In genomic region chr4:107015971-107016511, GRCm38 (mm10) we compare ENCODE assay signal across 8 mouse cellular contexts. TPM values are rescaled to one million over a fixed set of nuclear protein-coding genes. Genes with fewer than 3 reads are reported as not detected.
A peak's percentile ranks its signal among the peaks of the same experiment; 100 is the strongest.
DNase-seq lines count a peak whose midpoint lies in the region; ATAC-seq and TF ChIP-seq lines count a peak whose summit lies in the region.

No protein-coding gene starts in this region.

- H3K36me3 ChIP-seq in lung, embryonic 15.5 days, result peaks cover 3% of the 10 kb centered on the region; the same call in 1 of the 2 replicates
- peaks cover 5% of the 10 kb centered on the region for H3K36me3 ChIP-seq in forebrain, embryonic 13.5 days (ENCODE audit: poor library complexity, severe bottlenecking)
- H3K36me3 ChIP-seq in midbrain, embryonic 15.5 days (replicated peaks), result no peaks in the 10 kb centered on the region

- no peak overlapping the region for H3K27ac ChIP-seq in lung, embryonic 15.5 days
- no peak overlapping the region; the same call in 1 of the 2 replicates for H3K27ac ChIP-seq in forebrain, embryonic 13.5 days
- peak overlapping the region; percentile 65 for H3K27ac ChIP-seq in midbrain, embryonic 15.5 days
- H3K27ac ChIP-seq in layer of hippocampus, adult 2 months, result no peak overlapping the region

- no peak for TF ChIP-seq POLR2A in lung, adult 2 months (IDR thresholded peaks at IDR 0.05; ENCODE audit: borderline replicate concordance, extremely low read depth, low read depth, low read length)

- H3K4me1 ChIP-seq in lung, embryonic 15.5 days, result peaks cover 10% of the 10 kb centered on the region; the same call in 1 of the 2 replicates
- peaks cover 13% of the 10 kb centered on the region for H3K4me1 ChIP-seq in lung, adult 2 months (ENCODE audit: control insufficient read depth, insufficient read depth, low read length)
- peaks cover 80% of the 10 kb centered on the region for H3K4me1 ChIP-seq in forebrain, embryonic 13.5 days
- H3K4me1 ChIP-seq in midbrain, embryonic 15.5 days, result peaks cover 81% of the 10 kb centered on the region

- H3K9ac ChIP-seq in lung, embryonic 15.5 days, result no peak overlapping the region
- no peak overlapping the region for H3K9ac ChIP-seq in forebrain, embryonic 13.5 days
- no peak overlapping the region for H3K9ac ChIP-seq in midbrain, embryonic 15.5 days

- H3K27me3 ChIP-seq in lung, embryonic 15.5 days, result no peaks in the 10 kb centered on the region
- H3K27me3 ChIP-seq in forebrain, embryonic 13.5 days, result no peaks in the 10 kb centered on the region
- H3K27me3 ChIP-seq in midbrain, embryonic 15.5 days (replicated peaks), result no peaks in the 10 kb centered on the region

- no peaks in the 10 kb centered on the region for H3K9me3 ChIP-seq in lung, embryonic 15.5 days
- H3K9me3 ChIP-seq in forebrain, embryonic 13.5 days (replicated peaks), result no peaks in the 10 kb centered on the region
- no peaks in the 10 kb centered on the region for H3K9me3 ChIP-seq in midbrain, embryonic 15.5 days

- TF ChIP-seq CTCF in lung, adult 2 months (IDR thresholded peaks at IDR 0.05; ENCODE audit: insufficient read depth, low read length), result no peak
- TF ChIP-seq CTCF in layer of hippocampus, adult 2 months (conservative IDR thresholded peaks at IDR 0.05), result no peak

- intact Hi-C loops in left cerebral cortex, postnatal 25 days (cut with DNase I), result no loop called here

- ATAC-seq in lung, embryonic 15.5 days (ENCODE audit: borderline replicate concordance, extremely low read depth, low FRiP score, low TSS enrichment), result 0 out of 2 replicates have a peak, but pooled peaks have one; percentile 21
- ATAC-seq in forebrain, embryonic 13.5 days, result peak; percentile 31; the same call in 1 of the 2 replicates
- peak; percentile 27; the same call in 1 of the 2 replicates for ATAC-seq in midbrain, embryonic 15.5 days (replicated peaks)

- no peak overlapping the region for H3K4me2 ChIP-seq in lung, embryonic 15.5 days
- no peak overlapping the region for H3K4me2 ChIP-seq in forebrain, embryonic 13.5 days
- H3K4me2 ChIP-seq in midbrain, embryonic 15.5 days, result no peak overlapping the region

- no peak for DNase-seq in lung, adult 2 months
- DNase-seq in kidney, adult 11 months, result peak; percentile 81
- DNase-seq in layer of hippocampus, adult 2 months (ENCODE audit: low spot score in 2 of 2), result no peak
- DNase-seq in left cerebral cortex, postnatal 25 days (ENCODE audit: low spot score in 2 of 2), result no peak
- no peak for DNase-seq in frontal cortex, adult 2 months (ENCODE audit: extremely low spot score in 1 of 2, low spot score in 1 of 2)

- H3K4me3 ChIP-seq in lung, embryonic 15.5 days, result no peak overlapping the region
- no peak overlapping the region for H3K4me3 ChIP-seq in lung, adult 2 months (replicated peaks; ENCODE audit: extremely low read depth, low read depth, low read length)
- H3K4me3 ChIP-seq in forebrain, embryonic 13.5 days, result no peak overlapping the region
- H3K4me3 ChIP-seq in midbrain, embryonic 15.5 days, result no peak overlapping the region
- H3K4me3 ChIP-seq in layer of hippocampus, adult 2 months, result no peak overlapping the region

- WGBS in lung, embryonic 15.5 days, result 57% methylated on average over 13 of the region's 13 CpGs
- WGBS in lung, adult 2 months, result 69% methylated on average over 13 of the region's 13 CpGs
- 42% methylated on average over 13 of the region's 13 CpGs for WGBS in forebrain, embryonic 13.5 days
- WGBS in midbrain, embryonic 15.5 days, result 28% methylated on average over 13 of the region's 13 CpGs

RNA-seq across cellular contexts. Expression of gene Mrpl37, which starts 50.6 kb away (rescaled TPM):
- 90.5 and 94.8 TPM in 2 replicates for polyA plus RNA-seq in lung, embryonic 15.5 days (2015; fragmentation: Nextera tagmentation; extraction: Ambion mirVana)
- 40.4 and 51.3 TPM in 2 replicates for polyA plus RNA-seq in lung, adult 2 months (2012; rRNA removed)
- polyA plus RNA-seq in forebrain, embryonic 13.5 days (2015; fragmentation: Nextera tagmentation; extraction: Ambion mirVana), result 81.4 and 81.9 TPM in 2 replicates
- 77.7 and 82.3 TPM in 2 replicates for polyA plus RNA-seq in midbrain, embryonic 15.5 days (2015; fragmentation: Nextera tagmentation; extraction: Ambion mirVana)
- 10 to 100 TPM; 59.4 to 59.9 TPM for total RNA-seq in layer of hippocampus, adult 2 months (2021)
- total RNA-seq in left cerebral cortex, postnatal 25 days (2021), result 10 to 100 TPM; 61.8 to 62.8 TPM
- 72.7 and 76.4 TPM in 2 replicates for polyA plus RNA-seq in frontal cortex, adult 2 months (2012; rRNA removed)

RNA-seq across cellular contexts. Expression of gene Cyb5rl, which starts 50.7 kb away (rescaled TPM):
- 5.9 and 6.1 TPM in 2 replicates for polyA plus RNA-seq in lung, embryonic 15.5 days (2015; fragmentation: Nextera tagmentation; extraction: Ambion mirVana)
- 6.8 and 11.0 TPM in 2 replicates for polyA plus RNA-seq in lung, adult 2 months (2012; rRNA removed)
- 4.8 and 5.6 TPM in 2 replicates for polyA plus RNA-seq in forebrain, embryonic 13.5 days (2015; fragmentation: Nextera tagmentation; extraction: Ambion mirVana)
- 3.7 and 4.7 TPM in 2 replicates for polyA plus RNA-seq in midbrain, embryonic 15.5 days (2015; fragmentation: Nextera tagmentation; extraction: Ambion mirVana)
- total RNA-seq in layer of hippocampus, adult 2 months (2021), result 1 to 10 TPM; 3.9 to 9.6 TPM
- 1 to 10 TPM; 6.5 to 7.4 TPM for total RNA-seq in left cerebral cortex, postnatal 25 days (2021)
- polyA plus RNA-seq in frontal cortex, adult 2 months (2012; rRNA removed), result 5.0 and 7.8 TPM in 2 replicates
